Mouse (Mus musculus) left cerebral cortex, postnatal 4 days (tissue): ENCODE measurements around the gene Ip6k3. TPM values are rescaled to one million over a fixed set of nuclear protein-coding genes. Genes with fewer than 3 reads are reported as not detected.

Source experiments
- total RNA-seq, 2 experiments: library from RNA; stranded (reverse); gene quantifications; 2 replicates each; pipeline ENCODE4 v1.2.3; 2021

The Ip6k3 gene
- total RNA-seq, 2 experiments from 2014 or later, result not detected

Other genes with a start within 250 kb of the Ip6k3 start
- gene Phf1, start 234.7 kb downstream of the Ip6k3 start, total RNA-seq, result 10 to 100 TPM; 30.5 to 33.6 TPM
- gene Cuta, start 228.2 kb downstream of the Ip6k3 start, total RNA-seq, result 10 to 100 TPM; 78.8 TPM
- gene Syngap1, start 226.5 kb downstream of the Ip6k3 start, total RNA-seq, result 100 to 1,000 TPM; 350 to 366 TPM
- 10 to 100 TPM; 17.0 to 18.1 TPM for gene Zbtb9, start 194.6 kb downstream of the Ip6k3 start, total RNA-seq
- 10 to 100 TPM; 30.0 to 33.9 TPM for gene Bak1, start 138.8 kb downstream of the Ip6k3 start, total RNA-seq
- gene Itpr3, start 110.5 kb downstream of the Ip6k3 start, total RNA-seq, result 1 to 10 TPM; 2.2 to 2.8 TPM
- 100 to 1,000 TPM; 170 to 186 TPM for gene Uqcc2, start 33.9 kb downstream of the Ip6k3 start, total RNA-seq
- gene Lemd2, start 36.7 kb upstream of the Ip6k3 start, total RNA-seq, result 10 to 100 TPM; 64.7 to 67.8 TPM